Mouse (Mus musculus): ENCODE data around the gene Gm17545. TPM values are rescaled to one million over a fixed set of nuclear protein-coding genes. Genes with fewer than 3 reads are reported as not detected.
"Not testable (repeated sequence)": the region's sequence is repeated elsewhere in the genome, so short reads cannot be mapped to it uniquely, and the experiment has no call there.

Gm17545 gene
- polyA plus RNA-seq (2015; fragmentation: Nextera tagmentation; extraction: Ambion mirVana), result not detected in 2 replicates

DNA sequence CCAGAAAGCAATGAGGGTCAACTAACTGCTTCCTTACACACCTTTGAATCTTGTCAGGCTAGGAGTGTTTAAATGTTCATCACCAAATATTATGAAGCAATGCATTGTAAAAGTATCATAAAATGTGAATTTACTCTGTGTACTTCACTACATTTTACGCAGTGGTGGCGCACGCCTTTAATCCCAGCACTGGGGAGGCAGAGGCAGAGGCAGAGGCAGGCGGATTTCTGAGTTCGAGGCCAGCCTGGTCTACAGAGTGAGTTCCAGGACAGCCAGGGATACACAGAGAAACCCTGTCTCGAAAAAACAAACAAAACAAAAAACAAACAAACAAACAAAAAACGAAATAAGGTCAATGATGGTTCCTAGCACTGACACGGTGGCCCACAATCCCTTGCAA is at the start of gene Gm17545:
TSS of gene Gm17545 (plus strand) at position 301 of the 400 bp plus-strand sequence.
- H3K27ac ChIP-seq; H3K9me3 ChIP-seq; H3K4me1 ChIP-seq; H3K9ac ChIP-seq; H3K27me3 ChIP-seq; H3K4me2 ChIP-seq; H3K4me3 ChIP-seq; ATAC-seq (ENCODE audit: insufficient number of reproducible peaks, low FRiP score, low TSS enrichment, low read depth): not testable (repeated sequence)
- peaks cover 87% of the 10 kb centered on the region for H3K36me3 ChIP-seq
- 93% methylated on average over 8 of the region's 8 CpGs for WGBS

GRCm38 (mm10) chr9:22405414-22405813 is 48.7 kb upstream of the Gm17545 start:
- H3K4me2 ChIP-seq, result no peak overlapping the region
- 67% methylated on average over 3 of the region's 3 CpGs for WGBS
- ATAC-seq (ENCODE audit: insufficient number of reproducible peaks, low FRiP score, low TSS enrichment, low read depth), result no peak
- H3K36me3 ChIP-seq, result no peaks in the 10 kb centered on the region
- no peaks in the 10 kb centered on the region for H3K9me3 ChIP-seq
- H3K4me1 ChIP-seq, result no peaks in the 10 kb centered on the region
- H3K9ac ChIP-seq, result no peak overlapping the region
- H3K27ac ChIP-seq, result no peak overlapping the region
- no peaks in the 10 kb centered on the region for H3K27me3 ChIP-seq
- H3K4me3 ChIP-seq, result no peak overlapping the region

DNA sequence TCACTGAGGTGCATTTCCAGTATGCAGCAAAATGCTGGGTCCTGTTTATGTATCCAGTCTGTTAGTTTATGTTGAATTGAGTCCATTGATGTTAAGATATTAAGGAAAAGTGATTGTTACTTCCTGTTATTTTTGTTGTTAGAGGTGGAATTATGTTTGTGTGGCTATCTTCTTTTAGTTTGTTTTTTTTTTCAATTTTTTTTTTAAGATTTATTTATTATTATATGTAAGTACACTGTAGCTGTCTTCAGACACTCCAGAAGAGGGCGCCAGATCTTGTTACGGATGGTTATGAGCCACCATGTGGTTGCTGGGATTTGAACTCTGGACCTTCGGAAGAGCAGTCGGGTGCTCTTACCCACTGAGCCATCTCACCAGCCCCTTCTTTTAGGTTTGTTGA is 46.5 kb upstream of the Gm17545 start:
- H3K4me3 ChIP-seq; H3K27ac ChIP-seq; H3K9ac ChIP-seq; H3K4me2 ChIP-seq; H3K27me3 ChIP-seq; ATAC-seq (ENCODE audit: insufficient number of reproducible peaks, low FRiP score, low TSS enrichment, low read depth); H3K9me3 ChIP-seq; H3K4me1 ChIP-seq; H3K36me3 ChIP-seq: not testable (repeated sequence)
- 81% methylated on average over 4 of the region's 4 CpGs for WGBS

DNA sequence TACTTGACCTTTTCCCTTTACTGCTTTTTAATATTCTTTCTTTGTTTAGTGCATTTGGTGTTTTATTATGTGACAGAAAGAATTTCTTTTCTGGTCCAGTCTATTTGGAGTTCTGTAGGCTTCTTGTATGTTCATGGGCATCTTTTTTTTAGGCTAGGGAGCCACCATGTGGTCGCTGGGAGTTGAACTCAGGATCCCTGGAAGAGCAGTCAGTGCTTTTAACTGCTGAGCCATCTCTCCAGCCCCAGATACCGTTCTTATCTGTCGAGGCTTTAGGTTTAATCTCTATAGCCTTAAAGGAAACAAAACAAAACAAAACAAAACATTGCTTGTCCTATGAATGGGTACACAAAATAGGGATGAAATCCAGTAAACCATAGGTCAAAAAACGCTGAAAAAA is 45.7 kb upstream of the Gm17545 start:
- H3K27me3 ChIP-seq; ATAC-seq (ENCODE audit: insufficient number of reproducible peaks, low FRiP score, low TSS enrichment, low read depth): not testable (repeated sequence)

GRCm38 (mm10) chr9:22409501-22409900 is 44.6 kb upstream of the Gm17545 start:
- Histone ChIP-seq H3K4me1 (peaks cover 3% of the 10 kb centered on the region; the same call in 1 of the 2 replicates), H3K36me3 (no peaks in the 10 kb centered on the region), H3K4me3 (no peak overlapping the region), H3K9ac (no peak overlapping the region), H3K9me3 (no peaks in the 10 kb centered on the region), H3K27me3 (no peaks in the 10 kb centered on the region), H3K27ac (no peak overlapping the region), H3K4me2 (no peak overlapping the region)
- 66% methylated on average over 7 of the region's 7 CpGs for WGBS
- no peak for ATAC-seq (ENCODE audit: insufficient number of reproducible peaks, low FRiP score, low TSS enrichment, low read depth)

More for the DNA sequence above, 45.7 kb upstream of the Gm17545 start:
- H3K9ac ChIP-seq, H3K27ac ChIP-seq, H3K9me3 ChIP-seq, H3K4me2 ChIP-seq, H3K4me3 ChIP-seq, H3K4me1 ChIP-seq, H3K36me3 ChIP-seq: not testable (repeated sequence)
- 27% methylated on average over 4 of the region's 4 CpGs for WGBS

GRCm38 (mm10) chr9:22411002-22411857 is 42.9 kb upstream of the Gm17545 start, which contains the start of gene 9530077C05Rik:
TSS of gene 9530077C05Rik (plus strand) at chr9:22411513.
- Histone ChIP-seq H3K9ac (peak within 1 kb of the TSS; percentile 49; the same call in 1 of the 2 replicates), H3K4me1 (peaks cover 3% of the 10 kb centered on the region; the same call in 1 of the 2 replicates), H3K4me3 (peak within 1 kb of the TSS; percentile 62), H3K27ac (no peak within 1 kb of the TSS; the same call in 1 of the 2 replicates), H3K36me3 (no peaks in the 10 kb centered on the region), H3K9me3 (no peaks in the 10 kb centered on the region), H3K4me2 (peak within 1 kb of the TSS; percentile 62), H3K27me3 (no peaks in the 10 kb centered on the region)
- peak; percentile 98 for ATAC-seq (ENCODE audit: insufficient number of reproducible peaks, low FRiP score, low TSS enrichment, low read depth)
- under 1% methylated on average over 42 of the region's 43 CpGs for WGBS

GRCm38 (mm10) chr9:22416187-22416586 is 37.9 kb upstream of the Gm17545 start:
- Histone ChIP-seq H3K27me3 (no peaks in the 10 kb centered on the region), H3K4me3 (no peak overlapping the region), H3K9me3 (no peaks in the 10 kb centered on the region), H3K4me2 (no peak overlapping the region), H3K36me3 (no peaks in the 10 kb centered on the region), H3K9ac (no peak overlapping the region), H3K4me1 (peaks cover 3% of the 10 kb centered on the region; the same call in 1 of the 2 replicates), H3K27ac (no peak overlapping the region)
- ATAC-seq (ENCODE audit: insufficient number of reproducible peaks, low FRiP score, low TSS enrichment, low read depth), result no peak
- 73% methylated on average over 3 of the region's 3 CpGs for WGBS

GRCm38 (mm10) chr9:22417547-22417946 is 36.5 kb upstream of the Gm17545 start:
- Histone ChIP-seq H3K9me3 (no peaks in the 10 kb centered on the region), H3K27me3 (no peaks in the 10 kb centered on the region), H3K4me3 (no peak overlapping the region), H3K36me3 (no peaks in the 10 kb centered on the region), H3K9ac (no peak overlapping the region), H3K4me1 (no peaks in the 10 kb centered on the region), H3K27ac (no peak overlapping the region), H3K4me2 (no peak overlapping the region)
- WGBS, result 48% methylated on average over 6 of the region's 6 CpGs
- no peak for ATAC-seq (ENCODE audit: insufficient number of reproducible peaks, low FRiP score, low TSS enrichment, low read depth)

DNA sequence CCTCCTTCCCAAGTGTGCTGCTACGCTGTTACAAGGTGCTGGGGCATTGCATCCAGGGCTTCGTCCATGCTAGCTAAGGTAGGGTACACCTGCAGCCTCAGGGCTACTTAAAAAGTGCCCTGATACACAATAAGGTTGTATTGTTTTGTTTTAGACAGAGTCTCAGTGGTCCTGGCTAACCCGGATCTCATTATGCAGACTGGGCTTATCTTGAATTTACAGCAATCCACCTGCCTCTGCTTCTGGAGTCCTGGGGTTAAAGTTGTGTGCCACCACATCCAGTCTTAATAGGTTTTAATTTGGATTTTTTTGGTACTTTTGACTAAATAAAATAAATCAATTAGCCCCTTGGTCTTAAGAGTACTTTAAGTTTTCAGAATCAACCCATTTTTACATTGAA is 34.2 kb upstream of the Gm17545 start:
- no peaks in the 10 kb centered on the region for H3K36me3 ChIP-seq
- no peak for ATAC-seq (ENCODE audit: insufficient number of reproducible peaks, low FRiP score, low TSS enrichment, low read depth)
- H3K9me3 ChIP-seq, result no peaks in the 10 kb centered on the region
- no peak overlapping the region for H3K9ac ChIP-seq
- H3K27ac ChIP-seq, result no peak overlapping the region
- H3K4me1 ChIP-seq, result no peaks in the 10 kb centered on the region
- no peaks in the 10 kb centered on the region for H3K27me3 ChIP-seq
- H3K4me3 ChIP-seq, result no peak overlapping the region
- WGBS, result 83% methylated on average over 3 of the region's 3 CpGs
- H3K4me2 ChIP-seq, result no peak overlapping the region

DNA sequence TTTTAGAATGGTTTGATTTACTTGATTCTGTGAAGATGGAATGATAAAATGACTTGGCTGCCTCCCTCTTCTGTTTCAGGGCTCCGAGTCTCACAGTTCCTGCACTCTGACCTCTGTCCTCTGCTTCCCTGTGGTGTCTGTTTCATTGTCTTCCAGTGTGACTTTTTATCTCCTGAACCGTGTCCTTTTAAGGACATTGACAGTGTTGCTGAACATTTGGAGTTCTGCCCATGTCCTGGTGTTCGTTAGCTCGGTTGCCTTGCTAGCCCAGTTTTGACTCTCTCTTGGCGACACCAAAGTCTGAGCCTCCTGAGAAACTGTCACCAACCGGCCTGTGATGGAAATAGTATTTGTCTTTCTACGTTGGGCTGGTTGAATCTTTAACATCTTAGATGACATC is 33.6 kb upstream of the Gm17545 start:
- Histone ChIP-seq H3K4me2 (no peak overlapping the region), H3K27ac (no peak overlapping the region), H3K4me1 (no peaks in the 10 kb centered on the region), H3K27me3 (no peaks in the 10 kb centered on the region), H3K36me3 (no peaks in the 10 kb centered on the region), H3K4me3 (no peak overlapping the region), H3K9ac (no peak overlapping the region), H3K9me3 (no peaks in the 10 kb centered on the region)
- no peak for ATAC-seq (ENCODE audit: insufficient number of reproducible peaks, low FRiP score, low TSS enrichment, low read depth)
- WGBS, result 56% methylated on average over 7 of the region's 7 CpGs

- no peaks in the 10 kb centered on the region for H3K36me3 ChIP-seq
- no peak for ATAC-seq (ENCODE audit: insufficient number of reproducible peaks, low FRiP score, low TSS enrichment, low read depth)
- no peak overlapping the region for H3K4me3 ChIP-seq
- H3K4me2 ChIP-seq, result no peak overlapping the region
- H3K27me3 ChIP-seq, result no peaks in the 10 kb centered on the region
- H3K9me3 ChIP-seq, result no peaks in the 10 kb centered on the region
- no peak overlapping the region for H3K9ac ChIP-seq
- WGBS, result 39% methylated on average over 1 of the region's 1 CpGs
- no peaks in the 10 kb centered on the region for H3K4me1 ChIP-seq
- H3K27ac ChIP-seq, result no peak overlapping the region
Measured at GRCm38 (mm10) chr9:22422559-22422958, 31.5 kb upstream of the Gm17545 start.

- H3K4me2 ChIP-seq, result no peak overlapping the region
- no peaks in the 10 kb centered on the region for H3K27me3 ChIP-seq
- H3K27ac ChIP-seq, result no peak overlapping the region
- no peak overlapping the region for H3K4me3 ChIP-seq
- peaks cover 5% of the 10 kb centered on the region; the same call in 1 of the 2 replicates for H3K4me1 ChIP-seq
- ATAC-seq (ENCODE audit: insufficient number of reproducible peaks, low FRiP score, low TSS enrichment, low read depth), result no peak
- H3K9ac ChIP-seq, result no peak overlapping the region
- no peaks in the 10 kb centered on the region for H3K9me3 ChIP-seq
- WGBS, result 46% methylated on average over 1 of the region's 1 CpGs
- no peaks in the 10 kb centered on the region for H3K36me3 ChIP-seq
Measured at GRCm38 (mm10) chr9:22423507-22423906, 30.6 kb upstream of the Gm17545 start.

All from limb, embryonic 15.5 days (tissue).